Mouse (Mus musculus): ENCODE results near the gene Grm7.

GRCm38 (mm10) chr6:110664436-110664835, 19.1 kb downstream of the Grm7 start:
- TF ChIP-seq MYOG (IDR thresholded peaks at IDR 0.05; ENCODE audit: control insufficient read depth in 1 of 3, insufficient read depth in 1 of 3, insufficient read length in 2 of 3, low read depth in 2 of 3) (no peak), TCF12 (IDR thresholded peaks at IDR 0.05; ENCODE audit: insufficient read depth, poor library complexity, severe bottlenecking) (no peak), MAX (IDR thresholded peaks at IDR 0.05; ENCODE audit: low read depth) (no peak), POLR2A (IDR thresholded peaks at IDR 0.05; ENCODE audit: insufficient read length, low read depth) (no peak), USF1 (IDR thresholded peaks at IDR 0.05; ENCODE audit: low read depth) (no peak), REST (IDR thresholded peaks at IDR 0.05; ENCODE audit: insufficient read depth, insufficient read length) (no peak), SRF (IDR thresholded peaks at IDR 0.05; ENCODE audit: control insufficient read depth, insufficient read length, low read depth) (no peak), CEBPB (IDR thresholded peaks at IDR 0.05; ENCODE audit: insufficient read depth, poor library complexity, severe bottlenecking) (no peak), TCF3 (IDR thresholded peaks at IDR 0.05; ENCODE audit: insufficient read length, low read depth) (no peak), POLR2AphosphoS2 (IDR thresholded peaks at IDR 0.05; ENCODE audit: insufficient read length, low read depth) (no peak)
